Mouse (Mus musculus): Measurements from ENCODE around the gene Keg1.
"Not testable (repeated sequence)": the region's sequence is repeated elsewhere in the genome, so short reads cannot be mapped to it uniquely, and the experiment has no call there.

Gene Keg1

DNA sequence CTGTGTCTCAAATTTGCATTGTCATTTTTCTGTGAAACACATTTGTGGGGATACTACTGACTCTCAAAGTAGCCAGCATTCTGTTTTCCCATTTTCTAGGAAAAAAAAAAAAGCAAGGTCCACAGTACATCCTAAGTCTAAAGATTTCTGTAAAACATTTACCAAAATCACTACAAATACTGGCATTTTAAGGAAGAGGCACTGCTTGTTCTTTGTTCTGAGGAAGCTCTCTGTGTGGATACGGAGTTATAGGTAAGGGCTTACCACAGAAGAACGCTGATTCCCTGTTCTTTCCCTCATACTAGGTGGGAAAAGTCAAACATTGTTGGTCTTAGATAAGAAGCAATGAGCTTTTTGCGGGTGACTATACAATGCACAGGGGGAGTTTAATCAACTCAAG lies at the start of gene Keg1:
Gene Keg1, plus strand, starts transcription at position 197 of the 400 bp plus-strand sequence.
- no peak for DNase-seq (ENCODE audit: low read depth, low spot score)

DNA sequence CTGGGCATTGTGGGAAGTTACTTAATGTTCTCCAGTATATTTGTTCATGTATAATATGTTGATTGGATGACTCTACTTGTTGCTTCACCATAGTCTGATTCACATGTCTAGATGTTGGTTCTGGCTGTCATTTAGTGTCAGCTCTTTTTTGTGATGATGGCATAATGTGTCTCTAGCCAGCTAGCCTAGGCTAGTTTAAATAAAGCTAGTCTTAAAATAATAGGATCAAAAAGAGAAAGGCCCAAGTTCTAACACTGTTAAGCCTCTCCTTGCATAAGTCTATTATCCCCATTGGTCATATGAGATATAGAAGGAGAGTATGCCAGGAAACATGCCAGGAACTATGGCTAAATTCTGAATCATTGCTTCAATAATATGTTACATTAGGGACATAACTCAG lies 46.1 kb upstream of the Keg1 start:
- no peak for DNase-seq (ENCODE audit: low read depth, low spot score)

DNA sequence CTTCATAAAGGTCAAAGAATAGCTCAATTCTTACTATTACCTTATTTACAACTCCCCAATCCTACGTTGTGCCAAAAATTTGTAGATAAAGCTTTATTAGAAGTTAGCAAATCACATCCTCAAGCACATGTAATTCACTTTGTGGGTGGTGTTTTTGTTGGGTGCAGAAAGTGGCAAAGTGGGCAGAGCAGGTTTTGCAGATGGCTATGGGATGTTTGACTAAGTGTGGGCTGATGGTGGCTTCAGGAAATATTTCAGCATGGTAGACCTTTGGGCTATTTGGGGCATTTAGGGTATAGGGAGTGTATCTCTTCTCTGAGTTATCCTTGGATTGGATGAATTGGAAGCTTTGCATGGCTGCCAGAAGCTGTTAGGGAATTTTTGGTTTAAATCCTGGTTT lies 29.4 kb upstream of the Keg1 start:
- DNase-seq (ENCODE audit: low read depth, low spot score), result no peak

DNA sequence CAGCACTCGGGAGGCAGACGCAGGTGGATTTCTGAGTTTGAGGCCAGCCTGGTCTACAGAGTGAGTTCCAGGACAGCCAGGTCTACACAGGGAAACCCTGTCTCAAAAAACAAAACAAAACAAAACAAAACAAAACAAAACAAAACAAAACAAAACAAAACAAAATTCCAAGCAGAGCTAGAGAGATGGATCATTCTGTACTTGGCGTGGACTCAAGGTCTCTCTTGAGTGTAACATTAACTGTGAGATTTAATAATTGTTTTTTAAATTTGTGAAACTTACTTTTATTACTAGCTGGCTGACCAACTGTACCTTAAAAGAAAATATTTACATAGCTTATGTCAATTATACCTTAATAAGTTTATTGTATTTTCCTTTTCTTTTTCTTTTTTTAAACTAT lies 27.0 kb upstream of the Keg1 start:
- DNase-seq (ENCODE audit: low read depth, low spot score), result not testable (repeated sequence)

GRCm38 (mm10) chr19:12670139-12670538 lies 25.4 kb upstream of the Keg1 start, which contains the start of gene Olfr1442:
Olfr1442 (plus strand) TSS chr19:12670439.
- no peak for DNase-seq (ENCODE audit: low read depth, low spot score)

DNA sequence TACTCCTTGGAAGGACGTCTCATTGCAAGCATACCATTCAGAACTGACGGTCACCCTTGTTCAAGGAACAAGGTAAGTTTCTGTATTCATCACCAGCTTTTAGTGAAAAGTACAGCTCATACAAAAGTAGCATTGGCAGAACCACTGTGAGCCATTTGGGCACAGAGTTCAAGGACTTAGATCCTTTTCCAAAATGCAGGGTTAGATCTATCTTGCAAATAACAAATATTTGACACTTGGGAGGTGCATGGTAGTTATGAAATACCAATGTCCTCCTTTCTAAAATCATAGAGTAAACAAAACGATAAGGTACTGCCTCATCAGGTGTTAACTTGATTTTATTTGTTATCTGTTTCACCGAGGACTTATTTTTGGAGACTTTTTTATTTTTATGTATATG lies 24.5 kb upstream of the Keg1 start:
- no peak for DNase-seq (ENCODE audit: low read depth, low spot score)

- no peak for DNase-seq (ENCODE audit: low read depth, low spot score)
Observed at GRCm38 (mm10) chr19:12677812-12678211, 17.8 kb upstream of the Keg1 start, which contains the start of gene Olfr1443. Olfr1443 (plus strand) TSS chr19:12678112.

DNA sequence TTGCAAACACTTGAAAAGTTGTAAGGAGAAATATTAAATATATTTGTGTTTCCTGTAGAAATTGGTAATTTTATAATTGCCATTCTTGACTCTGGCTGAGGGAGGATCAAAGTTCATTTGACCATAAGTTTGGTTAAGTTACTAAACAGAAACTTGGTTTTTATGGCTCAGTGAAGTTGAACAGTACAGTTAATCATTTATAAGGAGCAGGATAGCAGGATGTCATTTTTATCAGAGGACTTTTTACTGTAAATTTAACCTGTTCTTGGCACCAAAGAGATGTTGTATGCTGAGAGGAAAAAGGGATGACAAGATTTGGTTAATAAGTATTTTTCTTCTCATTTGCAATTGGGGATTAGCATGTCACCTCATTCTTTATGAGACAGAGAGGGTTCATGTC lies 10.9 kb upstream of the Keg1 start:
- no peak for DNase-seq (ENCODE audit: low read depth, low spot score)

- DNase-seq (ENCODE audit: low read depth, low spot score), result no peak
Observed at GRCm38 (mm10) chr19:12685231-12685630, 10.4 kb upstream of the Keg1 start.

GRCm38 (mm10) chr19:12696221-12696620 lies 635 bp downstream of the Keg1 start:
- no peak for DNase-seq (ENCODE audit: low read depth, low spot score)

DNA sequence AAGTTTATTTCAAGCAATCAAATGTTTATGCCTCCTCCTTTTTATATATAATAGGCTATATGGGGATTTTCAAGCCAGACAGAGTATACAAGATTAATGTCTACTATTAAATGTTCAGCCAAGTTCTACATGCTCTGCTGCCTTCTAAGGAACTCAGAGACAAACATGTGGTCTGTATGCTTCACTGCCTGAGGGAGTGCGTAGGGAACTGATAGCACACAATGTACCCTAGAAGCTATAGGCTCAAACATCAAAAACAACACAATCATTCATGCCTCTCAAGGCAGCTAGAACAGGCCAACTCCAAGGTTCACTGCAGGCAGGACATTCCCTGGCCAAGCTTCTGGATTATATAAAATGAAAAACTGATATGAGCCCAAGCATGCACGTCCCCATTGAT lies 12.9 kb downstream of the Keg1 start:
- DNase-seq (ENCODE audit: low read depth, low spot score), result no peak

GRCm38 (mm10) chr19:12708986-12709385 lies 13.4 kb downstream of the Keg1 start:
- no peak for DNase-seq (ENCODE audit: low read depth, low spot score)

- no peak for DNase-seq (ENCODE audit: low read depth, low spot score)
Observed at GRCm38 (mm10) chr19:12719189-12719588, 23.6 kb downstream of the Keg1 start.

GRCm38 (mm10) chr19:12720463-12720862 lies 24.9 kb downstream of the Keg1 start:
- no peak for DNase-seq (ENCODE audit: low read depth, low spot score)

DNA sequence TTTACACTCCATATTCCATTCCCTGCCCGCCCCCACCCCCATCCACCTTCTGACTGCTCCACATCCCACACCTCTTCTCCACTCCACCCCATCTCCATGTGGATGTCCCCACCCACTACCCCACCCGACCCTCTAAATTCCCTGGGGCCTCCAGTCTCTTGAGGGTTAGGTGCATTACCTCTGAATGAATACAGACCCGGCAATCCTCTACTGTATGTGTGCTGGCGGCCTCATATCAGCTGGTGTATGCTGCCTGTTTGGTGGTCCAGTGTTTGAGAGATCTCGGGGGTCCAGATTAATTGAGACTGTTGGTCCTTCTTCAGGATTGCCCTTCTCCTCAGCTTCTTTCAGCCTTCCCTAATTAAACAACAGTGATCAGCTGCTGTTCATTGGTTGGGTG lies 25.3 kb downstream of the Keg1 start:
- DNase-seq (ENCODE audit: low read depth, low spot score), result not testable (repeated sequence)

- DNase-seq (ENCODE audit: low read depth, low spot score), result not testable (repeated sequence)
Observed at GRCm38 (mm10) chr19:12721596-12721995, 26.0 kb downstream of the Keg1 start.

GRCm38 (mm10) chr19:12722308-12722707 lies 26.7 kb downstream of the Keg1 start:
- no peak for DNase-seq (ENCODE audit: low read depth, low spot score)

DNA sequence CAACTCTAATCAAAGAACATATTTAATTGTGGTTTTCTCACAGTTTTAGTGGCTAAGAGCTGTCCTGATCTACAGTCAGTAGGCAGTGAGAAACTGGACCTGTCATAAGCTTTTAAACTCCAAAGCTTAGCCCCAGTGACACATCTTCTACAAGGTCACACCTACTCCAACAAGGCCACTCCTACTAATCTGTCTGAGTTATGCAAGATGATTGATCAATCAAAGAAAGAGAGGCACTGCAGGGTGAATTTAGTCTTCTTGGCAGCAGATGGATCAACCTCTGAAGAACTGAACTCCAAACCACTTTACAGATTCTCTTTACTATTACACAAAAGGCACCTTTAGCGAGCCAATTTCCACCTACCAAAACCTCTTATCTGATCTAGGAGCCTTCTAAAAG lies 30.3 kb downstream of the Keg1 start:
- DNase-seq (ENCODE audit: low read depth, low spot score), result no peak

- DNase-seq (ENCODE audit: low read depth, low spot score), result no peak
Observed at GRCm38 (mm10) chr19:12731036-12731435, 35.5 kb downstream of the Keg1 start.

DNA sequence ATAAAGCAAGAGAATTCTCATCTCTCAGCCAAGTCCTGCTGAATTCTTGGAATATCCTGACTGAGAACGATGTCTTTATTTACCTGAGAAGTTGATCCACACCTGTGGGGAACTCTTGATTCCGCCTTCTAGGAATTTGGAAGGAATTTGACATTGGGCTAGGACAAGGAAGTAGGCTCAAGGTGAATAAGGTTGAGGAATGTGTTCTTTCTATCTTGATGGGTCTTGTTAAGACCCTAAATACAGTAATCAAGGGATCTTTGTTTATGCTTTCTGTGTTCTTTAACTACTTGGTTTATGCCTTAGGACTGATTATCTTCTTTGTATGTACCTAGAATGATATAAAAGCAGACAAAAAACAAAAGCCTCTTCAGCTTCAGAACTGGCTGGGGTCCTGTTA lies 36.4 kb downstream of the Keg1 start:
- no peak for DNase-seq (ENCODE audit: low read depth, low spot score)

- DNase-seq (ENCODE audit: low read depth, low spot score), result no peak
Observed at GRCm38 (mm10) chr19:12756286-12756685, 60.7 kb downstream of the Keg1 start.

GRCm38 (mm10) chr19:12758936-12759478 lies 63.4 kb downstream of the Keg1 start:
- no peak for DNase-seq (ENCODE audit: low read depth, low spot score)

DNA sequence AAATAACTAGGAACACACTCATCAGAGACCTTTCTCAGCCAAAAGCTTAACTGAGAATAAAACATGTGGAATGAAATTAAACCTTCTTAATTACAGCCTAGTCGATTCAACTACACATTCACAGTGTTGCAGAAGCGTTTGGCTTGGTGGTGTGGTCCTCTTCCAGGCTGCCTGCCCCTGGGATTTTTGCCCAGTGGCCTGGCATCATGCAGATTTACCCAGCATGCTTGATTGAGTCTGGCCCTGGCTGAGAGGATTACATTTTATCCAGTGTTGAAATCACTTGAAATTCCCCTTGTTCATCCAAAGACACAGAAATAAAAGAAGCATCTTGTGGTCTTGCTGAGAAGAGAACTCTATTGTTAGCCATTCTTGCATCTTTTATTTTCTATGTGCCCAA lies 64.1 kb downstream of the Keg1 start:
- peak; percentile 18 for DNase-seq (ENCODE audit: low read depth, low spot score)

All from telencephalon, adult 2 months (tissue).